ENCODE assay signal across 12 mouse cellular contexts in genomic region chr1:152992271-152993134, GRCm38 (mm10). TPM values are rescaled to one million over a fixed set of nuclear protein-coding genes. Genes with fewer than 3 reads are reported as not detected.
A peak's percentile ranks its signal among the peaks of the same experiment; 100 is the strongest.
DNase-seq lines count a peak whose midpoint lies in the region.
"Had no signal": no experiment of that assay in that cellular context is flagged by ENCODE, and none has a peak within 500 bp of the region (broad histone marks: within the 10 kb centered on the region; RNA-seq: fewer than 3 reads in every experiment).

No protein-coding gene starts in this region.

- intact Hi-C loops in heart, postnatal 14 days (cut with DNase I) = no loop called here

- DNase-seq in heart, adult 8-10 months (ENCODE audit: low spot score) = peak; percentile 18
- DNase-seq in heart, postnatal 14 days = no peak
- DNase-seq in Muller cell, postnatal 12 days (ENCODE audit: inconsistent ontology term) = peak; percentile 64
- DNase-seq in cerebellum, adult 18-20 months = peak; percentile 72 to 77
- peak; percentile 76 for DNase-seq in lung, postnatal 10 days
- DNase-seq in yolk sac, embryonic 10.5 days (ENCODE audit: low spot score) = no peak
- DNase-seq in kidney, adult 9 months = no peak
- no peak for DNase-seq in right cerebral cortex, postnatal 4 days
- DNase-seq: adrenal gland, postnatal 10 days; embryo, embryonic 11 days; heart, postnatal 36 days; kidney, postnatal 14 days had no signal

RNA-seq across cellular contexts. Expression of gene Nmnat2, which starts 37.7 kb away (rescaled TPM):
- total RNA-seq in heart, adult 8-10 months (2022) = under 1 TPM; 0.16 to 0.46 (median 0.32) TPM
- total RNA-seq in heart, postnatal 14 days (2021) = 1 to 10 TPM in 1 of 2 experiments, under 1 TPM in 1; 0.61 to 1.0 TPM

Comparison
In these comparisons a context has a peak if more than half of its experiments do, and no peak if none do; other contexts are left out.
1. DNase-seq: peak in heart, adult 8-10 months (single experiment), Muller cell, postnatal 12 days (single experiment), cerebellum, adult 18-20 months (2 of 2) and lung, postnatal 10 days (single experiment); none in heart, postnatal 14 days (0 of 2), yolk sac, embryonic 10.5 days (single experiment), kidney, adult 9 months (single experiment) and right cerebral cortex, postnatal 4 days (single experiment).